Mouse (Mus musculus): ENCODE data around the gene Mcoln2.

Gene Mcoln2

GRCm38 (mm10) chr3:146228559-146229310, 79.1 kb downstream of the Mcoln2 start:
- no peak for DNase-seq (ENCODE audit: low spot score)

- DNase-seq (ENCODE audit: low spot score): no peak
Observed at GRCm38 (mm10) chr3:146232708-146233107, 83.1 kb downstream of the Mcoln2 start.

- DNase-seq (ENCODE audit: low spot score): no peak
Observed at GRCm38 (mm10) chr3:146233741-146234140, 84.1 kb downstream of the Mcoln2 start.

- DNase-seq (ENCODE audit: low spot score): no peak
Observed at GRCm38 (mm10) chr3:146234530-146234929, 84.9 kb downstream of the Mcoln2 start.

GRCm38 (mm10) chr3:146236280-146236679, 86.6 kb downstream of the Mcoln2 start:
- no peak for DNase-seq (ENCODE audit: low spot score)

GRCm38 (mm10) chr3:146237676-146238075, 88.0 kb downstream of the Mcoln2 start:
- DNase-seq (ENCODE audit: low spot score): no peak

- DNase-seq (ENCODE audit: low spot score): no peak
Observed at GRCm38 (mm10) chr3:146244630-146245029, 95.0 kb downstream of the Mcoln2 start.

Measured in urinary bladder, postnatal 25 days (tissue).